Mouse (Mus musculus): ENCODE results near the gene Stat5a. TPM values are rescaled to one million over a fixed set of nuclear protein-coding genes. Genes with fewer than 3 reads are reported as not detected.

Gene Stat5a
- total RNA-seq, 2 experiments from 2014 or later: 5.3 to 7.5 TPM

GRCm38 (mm10) chr11:100833466-100833865 lies 25.7 kb upstream of the Stat5a start:
- no peak for ATAC-seq (replicated peaks; ENCODE audit: low FRiP score, poor library complexity, severe bottlenecking)

DNA sequence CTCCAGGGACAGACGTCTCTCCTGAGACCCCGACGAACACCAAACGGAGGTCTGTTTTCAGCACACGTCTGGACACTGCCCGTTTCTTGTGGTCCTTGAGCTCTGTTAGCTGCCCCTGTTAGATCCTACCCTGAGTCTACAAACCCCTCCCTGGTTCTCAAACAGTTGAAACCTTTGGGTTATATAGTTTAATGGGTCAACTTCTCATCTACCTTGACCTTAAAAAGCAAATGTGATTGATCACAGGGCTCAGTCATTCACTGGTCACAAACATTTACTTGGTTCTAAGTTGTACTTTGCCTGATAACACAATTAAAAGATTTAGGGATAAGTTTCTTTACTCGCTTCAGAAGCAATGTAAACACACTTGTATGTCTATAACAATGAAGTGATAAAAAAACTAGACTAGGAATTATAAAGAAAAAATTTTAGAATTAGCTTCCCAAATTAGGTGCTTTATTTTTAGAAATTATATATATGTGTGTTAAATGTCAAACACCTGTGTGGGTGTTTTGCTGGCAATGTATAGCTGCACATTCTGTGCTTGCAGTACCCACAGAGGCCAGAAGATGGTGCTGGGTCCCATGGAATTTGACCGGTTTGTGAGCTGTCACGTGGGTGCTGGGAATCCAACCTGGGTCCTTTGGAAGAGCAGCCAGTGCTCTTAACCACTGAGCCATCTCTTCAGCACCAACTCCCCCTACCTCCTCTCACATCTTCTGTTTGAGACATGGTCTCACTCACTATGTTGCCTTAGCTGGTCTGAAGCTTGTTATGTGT lies 22.0 kb upstream of the Stat5a start:
- ATAC-seq (replicated peaks; ENCODE audit: low FRiP score, poor library complexity, severe bottlenecking): no peak

- ATAC-seq (replicated peaks; ENCODE audit: low FRiP score, poor library complexity, severe bottlenecking): no peak
These were observed 20.3 kb upstream of the Stat5a start for GRCm38 (mm10) chr11:100838894-100839293.

DNA sequence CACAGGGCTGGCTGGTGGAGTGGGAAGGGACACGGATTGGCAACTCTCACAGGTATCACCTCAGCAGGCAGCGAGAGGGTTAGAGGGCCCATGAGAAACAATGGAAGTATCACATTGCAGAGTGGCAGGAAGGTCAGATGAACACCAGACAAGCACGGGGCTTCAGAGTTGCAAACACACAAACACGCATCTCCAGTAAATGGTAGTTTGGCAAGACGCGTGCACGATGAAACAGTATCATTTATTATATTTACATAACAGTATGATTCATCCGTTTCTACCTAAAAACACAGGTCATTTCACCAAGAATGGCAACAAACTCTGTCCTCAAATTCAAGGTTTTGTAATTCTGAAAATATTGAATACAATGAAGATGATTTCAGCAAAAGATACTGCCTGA lies 19.6 kb upstream of the Stat5a start:
- no peak for ATAC-seq (replicated peaks; ENCODE audit: low FRiP score, poor library complexity, severe bottlenecking)

GRCm38 (mm10) chr11:100840866-100841265 lies 18.3 kb upstream of the Stat5a start:
- ATAC-seq (replicated peaks; ENCODE audit: low FRiP score, poor library complexity, severe bottlenecking): peak; percentile 53

GRCm38 (mm10) chr11:100842025-100842424 lies 17.1 kb upstream of the Stat5a start:
- ATAC-seq (replicated peaks; ENCODE audit: low FRiP score, poor library complexity, severe bottlenecking): no peak

GRCm38 (mm10) chr11:100843070-100843669 lies 16.0 kb upstream of the Stat5a start:
- ATAC-seq (replicated peaks; ENCODE audit: low FRiP score, poor library complexity, severe bottlenecking): no peak

GRCm38 (mm10) chr11:100844121-100844520 lies 15.0 kb upstream of the Stat5a start:
- ATAC-seq (replicated peaks; ENCODE audit: low FRiP score, poor library complexity, severe bottlenecking): no peak

GRCm38 (mm10) chr11:100845793-100846192 lies 13.4 kb upstream of the Stat5a start:
- ATAC-seq (replicated peaks; ENCODE audit: low FRiP score, poor library complexity, severe bottlenecking): no peak

DNA sequence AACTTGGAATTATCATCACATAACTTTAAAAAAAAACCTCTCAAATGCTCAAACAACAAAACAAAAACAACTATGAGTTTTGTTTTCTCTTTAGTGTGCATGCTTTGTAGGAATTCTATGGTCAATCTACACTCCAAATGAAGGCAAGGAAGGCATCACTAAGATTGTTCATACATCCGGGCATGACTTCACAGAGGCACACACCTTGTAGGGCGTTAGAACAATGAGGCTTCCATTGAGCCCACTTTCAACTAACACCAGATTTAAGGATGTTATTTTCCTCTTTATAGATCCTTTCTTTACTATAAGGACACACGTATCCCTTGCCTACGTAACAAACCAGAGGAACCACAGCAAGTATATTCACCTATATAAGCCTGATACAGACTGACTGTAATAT lies 11.6 kb upstream of the Stat5a start:
- ATAC-seq (replicated peaks; ENCODE audit: low FRiP score, poor library complexity, severe bottlenecking): no peak

GRCm38 (mm10) chr11:100848080-100848479 lies 11.1 kb upstream of the Stat5a start:
- ATAC-seq (replicated peaks; ENCODE audit: low FRiP score, poor library complexity, severe bottlenecking): no peak

DNA sequence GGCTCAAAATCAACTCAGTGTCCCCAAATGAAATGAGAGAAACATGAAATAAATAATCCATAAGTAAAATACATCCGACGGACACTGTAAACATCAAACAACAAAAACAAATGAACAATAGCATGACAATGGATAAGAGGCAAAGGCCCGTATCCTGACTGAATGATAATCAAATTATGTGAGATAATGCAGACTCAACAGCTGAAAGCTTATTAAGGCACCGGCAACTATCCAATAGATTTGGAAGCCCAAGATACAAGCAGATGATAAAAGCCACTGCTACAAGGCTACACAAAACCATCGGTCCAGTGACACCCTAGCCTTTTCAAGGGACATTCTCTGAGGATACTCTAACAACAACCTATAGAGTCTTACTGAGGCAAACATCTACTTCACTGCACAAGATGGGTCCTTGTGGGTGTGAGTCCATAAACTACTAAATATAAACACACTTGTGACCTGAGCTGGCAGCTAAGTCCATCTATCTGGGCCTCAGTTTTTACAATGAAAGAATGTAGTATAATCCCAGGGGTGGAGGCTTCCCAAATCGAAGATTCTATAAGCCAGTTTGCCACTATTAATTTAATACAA lies 10.3 kb upstream of the Stat5a start:
- ATAC-seq (replicated peaks; ENCODE audit: low FRiP score, poor library complexity, severe bottlenecking): no peak

DNA sequence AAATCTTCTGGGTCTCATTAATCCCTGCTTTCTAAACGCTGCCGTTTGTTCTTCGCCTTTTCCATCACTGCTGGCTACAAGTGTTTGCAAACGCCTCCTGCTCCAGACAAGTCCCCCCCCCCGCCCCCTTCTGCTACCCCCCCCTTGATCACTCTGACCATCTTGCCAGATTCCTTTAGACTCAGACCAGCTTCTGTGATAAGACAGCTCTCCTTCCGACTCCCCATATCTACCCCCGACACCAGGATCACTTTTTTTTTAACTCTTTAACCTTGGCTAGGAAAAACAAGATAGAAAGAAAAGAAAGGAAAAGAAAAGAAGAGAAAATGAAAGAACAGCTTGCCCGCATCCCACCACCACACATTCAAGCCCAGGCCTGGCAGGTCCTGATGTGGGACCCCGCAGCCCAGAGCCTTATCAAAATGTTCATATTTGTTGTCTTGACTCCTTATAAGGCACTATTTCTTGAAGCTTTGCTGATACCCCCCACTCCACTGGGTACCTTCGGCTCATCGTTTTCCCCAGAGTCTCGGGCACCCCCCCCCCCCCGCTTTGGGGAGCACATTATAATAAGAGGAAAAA lies 9.6 kb upstream of the Stat5a start:
- 0 out of 2 replicates have a peak, but pooled peaks have one; percentile 31 for ATAC-seq (replicated peaks; ENCODE audit: low FRiP score, poor library complexity, severe bottlenecking)

GRCm38 (mm10) chr11:100850038-100850777 lies 8.9 kb upstream of the Stat5a start, which contains the start of gene Stat5b:
Gene Stat5b (minus strand): TSS chr11:100850724.
- ATAC-seq (replicated peaks; ENCODE audit: low FRiP score, poor library complexity, severe bottlenecking): peak; percentile 71

DNA sequence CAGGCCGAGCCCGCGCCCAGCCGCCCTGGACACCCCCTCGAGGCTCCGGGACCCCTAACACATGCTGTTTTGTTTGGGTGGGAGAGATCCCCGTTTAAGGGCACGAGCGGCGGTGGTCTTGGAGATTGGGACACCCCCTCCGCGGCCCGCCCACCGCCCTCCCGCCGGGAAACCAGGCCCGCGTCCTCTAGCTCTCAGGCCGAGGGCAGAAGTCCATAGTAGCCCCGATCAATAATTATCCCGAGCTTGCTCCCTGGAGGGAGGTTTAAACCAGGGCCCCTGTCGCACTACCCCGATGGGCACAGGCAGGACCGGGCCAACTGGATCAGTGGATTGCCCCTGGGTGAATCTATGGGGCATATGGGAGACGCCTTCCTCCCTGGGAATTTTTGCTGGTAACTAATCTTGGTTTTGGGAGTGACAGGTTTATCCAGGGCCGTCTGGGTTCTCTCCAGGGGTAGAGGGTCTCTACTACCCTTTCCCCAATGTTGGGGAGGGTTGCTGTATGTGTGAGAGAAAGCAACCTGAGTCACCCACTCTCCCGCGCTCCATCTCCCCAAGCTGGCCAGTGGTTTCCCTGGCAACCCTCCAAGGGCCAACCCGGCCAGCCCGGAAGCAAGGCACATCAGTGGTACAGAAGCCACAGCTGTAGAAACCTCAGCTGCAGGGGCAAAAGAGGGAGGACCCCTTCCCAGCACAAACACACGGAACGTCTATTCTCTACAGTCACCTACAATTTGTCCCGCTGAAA lies 8.2 kb upstream of the Stat5a start:
- ATAC-seq (replicated peaks; ENCODE audit: low FRiP score, poor library complexity, severe bottlenecking): 0 out of 2 replicates have a peak, but pooled peaks have one; percentile 1

- no peak for ATAC-seq (replicated peaks; ENCODE audit: low FRiP score, poor library complexity, severe bottlenecking)
These were observed 7.1 kb upstream of the Stat5a start for GRCm38 (mm10) chr11:100852088-100852487.

DNA sequence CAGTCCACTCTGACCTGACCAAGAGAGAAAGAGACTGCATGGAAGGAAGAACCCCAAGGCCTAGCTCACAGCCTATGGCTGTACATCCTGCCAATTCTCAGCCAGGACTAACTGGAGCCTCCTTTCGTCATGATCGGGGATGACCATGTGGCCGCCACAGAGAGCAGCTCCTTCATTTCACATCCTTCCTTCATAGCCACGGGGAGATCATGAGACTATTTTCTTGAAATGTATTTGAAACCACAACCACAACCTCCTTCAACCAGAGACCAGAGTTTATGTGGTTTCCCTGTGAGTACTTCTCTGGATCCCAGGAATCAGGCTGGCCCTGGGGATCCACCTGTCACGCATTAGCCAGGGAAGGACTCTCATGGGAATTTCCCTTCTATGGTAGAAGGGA lies 6.1 kb upstream of the Stat5a start:
- ATAC-seq (replicated peaks; ENCODE audit: low FRiP score, poor library complexity, severe bottlenecking): no peak

- ATAC-seq (replicated peaks; ENCODE audit: low FRiP score, poor library complexity, severe bottlenecking): no peak
These were observed 4.9 kb upstream of the Stat5a start for GRCm38 (mm10) chr11:100854268-100854667.

- ATAC-seq (replicated peaks; ENCODE audit: low FRiP score, poor library complexity, severe bottlenecking): no peak
These were observed 4.0 kb upstream of the Stat5a start for GRCm38 (mm10) chr11:100855178-100855577.

Data from erythroid progenitor cell, adult 5-6 weeks (primary cell).